Comparison of ENCODE assay signal across 15 mouse cellular contexts in genomic region chr7:66303922-66304660, GRCm38 (mm10).
DNase-seq lines count a peak whose midpoint lies in the region; ATAC-seq and TF ChIP-seq lines count a peak whose summit lies in the region.
"Had no signal": no experiment of that assay in that cellular context is flagged by ENCODE, and none has a peak within 500 bp of the region (broad histone marks: within the 10 kb centered on the region; RNA-seq: fewer than 3 reads in every experiment).

No protein-coding gene starts in this region.

- no peak overlapping the region for H3K4me3 ChIP-seq in lung, embryonic 16.5 days (ENCODE audit: low read length)
- H3K4me3 ChIP-seq in CH12.LX (replicated peaks in 1 of 3; ENCODE audit: low read depth in 2 of 3, low read length in 2 of 3, poor library complexity in 1 of 3), result no peak overlapping the region
- no peak overlapping the region for H3K4me3 ChIP-seq in bone marrow, adult 2 months (replicated peaks; ENCODE audit: control insufficient read depth, low read depth, low read length)
- no peak overlapping the region for H3K4me3 ChIP-seq in heart, embryonic 12.5 days
- H3K4me3 ChIP-seq: kidney, embryonic 15.5 days; layer of hippocampus, adult 2 months; midbrain, embryonic 10.5 days had no signal

- in situ Hi-C loops in CH12.LX (cut with MboI; ENCODE audit: low pct_ligation_motif_present, low pct_unique_long_range_greater_than_20kb, low sequenced_read_pairs), result loop anchor here (5.0 to 10.0 kb wide), 2 partner anchors 197 to 351 kb away; partner anchors contain the start of gene Chsy1

- DNase-seq in lung, adult 18-20 months, result no peak
- DNase-seq in CH12.LX (ENCODE audit: extremely low read depth), result peak; percentile 38
- peak; percentile 45 to 55 for DNase-seq in monocyte, adult 2 months (ENCODE audit: low read depth in 1 of 2, low spot score in 2 of 2)
- no peak for DNase-seq in thymus, postnatal 36 days
- DNase-seq: adrenal gland, adult 2 months; cerebellum, adult 8-10 months; gastrocnemius, postnatal 25 days; liver had no signal

- peaks cover 19% of the 10 kb centered on the region for H3K36me3 ChIP-seq in lung, embryonic 16.5 days (ENCODE audit: control insufficient read depth, insufficient read depth, low read length)
- peaks cover 27 to 88% of the 10 kb centered on the region in 2 experiments for H3K36me3 ChIP-seq in CH12.LX (replicated peaks in 1 of 2; ENCODE audit: control insufficient read depth in 1 of 2, insufficient read depth in 1 of 2, low read length in 1 of 2)
- H3K36me3 ChIP-seq in heart, embryonic 12.5 days, result peaks cover 17% of the 10 kb centered on the region
- H3K36me3 ChIP-seq: midbrain, embryonic 10.5 days had no signal

- TF ChIP-seq CTCF in CH12.LX (conservative IDR thresholded peaks at IDR 0.05 in 1 of 2, IDR thresholded peaks at IDR 0.05 in 1 of 2; ENCODE audit: low read depth in 2 of 2, low read length in 2 of 2), result no peak
- TF ChIP-seq CTCF in bone marrow, adult 2 months (IDR thresholded peaks at IDR 0.05; ENCODE audit: control insufficient read depth, insufficient read depth, low read length), result no peak

- no peak for TF ChIP-seq EP300 in CH12.LX (IDR thresholded peaks at IDR 0.05; ENCODE audit: low read length)

- dilution Hi-C loops in CH12.LX (cut with MboI; ENCODE audit: extremely low pct_ligation_motif_present, extremely low pct_unique_long_range_greater_than_20kb, low sequenced_read_pairs), result no loop called here

- H3K27me3 ChIP-seq in lung, embryonic 16.5 days (ENCODE audit: control insufficient read depth, insufficient read depth, low read depth, low read length), result no peaks in the 10 kb centered on the region
- no peaks in the 10 kb centered on the region for H3K27me3 ChIP-seq in CH12.LX (replicated peaks)
- H3K27me3 ChIP-seq in heart, embryonic 12.5 days (replicated peaks), result peaks cover 9% of the 10 kb centered on the region
- H3K27me3 ChIP-seq: kidney, embryonic 15.5 days had no signal

- no peaks in the 10 kb centered on the region for H3K79me2 ChIP-seq in CH12.LX (replicated peaks; ENCODE audit: control insufficient read depth, extremely low read depth, insufficient read depth, poor library complexity, severe bottlenecking)

- peak overlapping the region; percentile 76 for H3K27ac ChIP-seq in lung, embryonic 16.5 days (ENCODE audit: low read length)
- H3K27ac ChIP-seq in CH12.LX (ENCODE audit: insufficient read depth, low read depth), result no peak overlapping the region
- peak overlapping the region; percentile 13; the same call in 1 of the 2 replicates for H3K27ac ChIP-seq in bone marrow, adult 2 months (ENCODE audit: control insufficient read depth, insufficient read depth, low read depth, low read length, poor library complexity)
- no peak overlapping the region for H3K27ac ChIP-seq in heart, embryonic 12.5 days (ENCODE audit: poor library complexity, severe bottlenecking)
- H3K27ac ChIP-seq: kidney, embryonic 15.5 days; layer of hippocampus, adult 2 months; midbrain, embryonic 10.5 days had no signal

- no peaks in the 10 kb centered on the region for H3K9me3 ChIP-seq in lung, embryonic 16.5 days (ENCODE audit: control insufficient read depth, low read length)
- H3K9me3 ChIP-seq in CH12.LX (replicated peaks; ENCODE audit: low read length), result no peaks in the 10 kb centered on the region
- H3K9me3 ChIP-seq in heart, embryonic 12.5 days (replicated peaks), result no peaks in the 10 kb centered on the region
- H3K9me3 ChIP-seq: kidney, embryonic 15.5 days; midbrain, embryonic 10.5 days had no signal

- WGBS in lung, embryonic 16.5 days, result 86% methylated on average over 14 of the region's 14 CpGs
- 37% methylated on average over 14 of the region's 14 CpGs for WGBS in bone marrow, adult 2 months
- 83% methylated on average over 14 of the region's 14 CpGs for WGBS in heart, embryonic 12.5 days

- no peak overlapping the region for H3K9ac ChIP-seq in lung, embryonic 16.5 days (ENCODE audit: low read length)
- H3K9ac ChIP-seq in CH12.LX (ENCODE audit: insufficient read depth, low read depth), result no peak overlapping the region
- H3K9ac ChIP-seq in heart, embryonic 12.5 days, result no peak overlapping the region
- H3K9ac ChIP-seq: kidney, embryonic 15.5 days had no signal

- peaks cover 28% of the 10 kb centered on the region for H3K4me1 ChIP-seq in lung, embryonic 16.5 days (replicated peaks; ENCODE audit: control insufficient read depth, insufficient read depth, low read length)
- H3K4me1 ChIP-seq in CH12.LX (ENCODE audit: control insufficient read depth in 1 of 2, insufficient read depth in 2 of 2), result peaks cover 0 to 27% of the 10 kb centered on the region in 2 experiments; a peak in 2 of 4 replicates
- H3K4me1 ChIP-seq in bone marrow, adult 2 months (ENCODE audit: control insufficient read depth, insufficient read depth, low read length), result peaks cover 3% of the 10 kb centered on the region
- peaks cover 7% of the 10 kb centered on the region for H3K4me1 ChIP-seq in heart, embryonic 12.5 days (replicated peaks)
- H3K4me1 ChIP-seq: kidney, embryonic 15.5 days; midbrain, embryonic 10.5 days had no signal

- 0 out of 2 replicates have a peak, but pooled peaks have one; percentile 4 for ATAC-seq in lung, embryonic 16.5 days (ENCODE audit: low read depth)
- ATAC-seq in heart, embryonic 12.5 days (ENCODE audit: insufficient number of reproducible peaks, low FRiP score), result no peak
- ATAC-seq: forebrain, embryonic 16.5 days had no signal

- no peak overlapping the region for H3K4me2 ChIP-seq in lung, embryonic 16.5 days (ENCODE audit: low read depth, low read length)
- no peak overlapping the region for H3K4me2 ChIP-seq in CH12.LX (ENCODE audit: insufficient read depth, low read depth, poor library complexity, severe bottlenecking)
- no peak overlapping the region for H3K4me2 ChIP-seq in heart, embryonic 12.5 days
- H3K4me2 ChIP-seq: kidney, embryonic 15.5 days had no signal

- TF ChIP-seq RAD21 in CH12.LX (IDR thresholded peaks at IDR 0.05; ENCODE audit: low read depth, low read length), result no peak

- no peak for TF ChIP-seq POLR2A in CH12.LX (IDR thresholded peaks at IDR 0.05; ENCODE audit: low read depth, low read length)
- TF ChIP-seq POLR2A in bone marrow, adult 2 months (IDR thresholded peaks at IDR 0.05; ENCODE audit: borderline replicate concordance, control insufficient read depth, low read depth, low read length), result no peak

TF ChIP-seq in CH12.LX, 34 proteins besides CTCF, POLR2A, EP300 and RAD21:
- TF ChIP-seq MEF2A (IDR thresholded peaks at IDR 0.05; ENCODE audit: borderline replicate concordance, low read depth, low read length), result no peak
- TF ChIP-seq ETS1 (conservative IDR thresholded peaks at IDR 0.05; ENCODE audit: low read depth, low read length), result no peak
- TF ChIP-seq SIN3A (IDR thresholded peaks at IDR 0.05; ENCODE audit: low read length), result no peak
- no peak for TF ChIP-seq HCFC1 (IDR thresholded peaks at IDR 0.05; ENCODE audit: low read depth, low read length)
- TF ChIP-seq ZNF384 (IDR thresholded peaks at IDR 0.05; ENCODE audit: low read depth, low read length), result no peak
- TF ChIP-seq JUND (conservative IDR thresholded peaks at IDR 0.05; ENCODE audit: low read depth, low read length), result no peak

Comparison
In these comparisons a context has a peak if more than half of its experiments do, and no peak if none do; other contexts are left out.
1. H3K27ac ChIP-seq: peak in lung, embryonic 16.5 days (single experiment) and bone marrow, adult 2 months (single experiment); none in CH12.LX (single experiment) and heart, embryonic 12.5 days (single experiment).
2. DNase-seq: peak in CH12.LX (single experiment) and monocyte, adult 2 months (2 of 2); none in lung, adult 18-20 months (0 of 2) and thymus, postnatal 36 days (0 of 2).